Mouse (Mus musculus): ENCODE results near the gene Vmn2r19. TPM values are rescaled to one million over a fixed set of nuclear protein-coding genes. Genes with fewer than 3 reads are reported as not detected.
A peak's percentile ranks its signal among the peaks of the same experiment; 100 is the strongest.
"Not testable (repeated sequence)": the region's sequence is repeated elsewhere in the genome, so short reads cannot be mapped to it uniquely, and the experiment has no call there.

Gene Vmn2r19
- total RNA-seq (2021), result not detected
- long read RNA-seq, experiment 1, result 0 reads
- long read RNA-seq, experiment 2, result 0 reads

DNA sequence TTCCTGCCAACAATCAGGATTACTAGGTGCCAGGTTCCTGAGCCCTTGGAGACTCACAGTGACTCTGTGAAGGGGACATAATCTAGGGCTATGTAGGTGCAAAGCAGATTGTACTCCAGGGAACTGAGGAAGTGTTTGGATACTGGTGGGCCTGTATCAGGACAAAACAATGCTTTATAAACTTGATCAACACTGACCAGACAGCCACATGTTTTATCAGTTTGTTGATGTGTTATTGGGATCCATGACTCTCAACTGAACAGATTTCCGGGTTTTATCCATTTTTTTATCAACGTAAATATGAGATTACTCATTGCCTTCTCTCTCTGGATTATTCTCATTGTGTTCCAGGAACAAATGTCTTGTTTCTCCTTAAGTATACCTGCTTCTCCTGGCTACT is at the start of gene Vmn2r19:
Gene Vmn2r19, plus strand, starts transcription at position 301 of the 400 bp plus-strand sequence.
- Histone ChIP-seq H3K4me3 (no peak within 1 kb of the TSS), H3K27ac (no peak within 1 kb of the TSS)
- TF ChIP-seq CTCF (conservative IDR thresholded peaks at IDR 0.05), result no peak
- no peak for DNase-seq (ENCODE audit: low spot score in 2 of 2)

DNA sequence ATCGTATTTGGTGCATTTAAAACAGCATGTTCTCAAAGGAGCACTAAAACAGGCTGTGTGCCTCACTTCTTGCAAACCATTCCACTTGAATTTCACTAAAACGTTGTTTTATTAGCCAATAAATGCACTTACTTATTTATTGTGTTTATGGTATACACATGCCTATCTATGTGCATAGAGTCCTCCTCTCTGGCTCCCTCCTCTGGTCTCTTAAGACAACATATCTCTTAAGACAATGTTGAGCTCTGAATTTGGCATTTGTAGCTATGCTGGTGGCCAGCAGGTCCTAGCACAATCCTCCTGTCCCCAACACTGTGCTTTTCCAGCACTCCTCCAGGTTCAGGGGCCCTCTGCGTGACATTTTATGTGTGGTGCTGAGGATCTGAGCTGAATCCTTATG is 49.2 kb upstream of the Vmn2r19 start:
- Histone ChIP-seq H3K4me3 (no peak overlapping the region), H3K27ac (no peak overlapping the region)
- 0 out of 2 replicates have a peak, but pooled peaks have one; percentile 23 for TF ChIP-seq CTCF (conservative IDR thresholded peaks at IDR 0.05)
- no peak for DNase-seq (ENCODE audit: low spot score in 2 of 2)

DNA sequence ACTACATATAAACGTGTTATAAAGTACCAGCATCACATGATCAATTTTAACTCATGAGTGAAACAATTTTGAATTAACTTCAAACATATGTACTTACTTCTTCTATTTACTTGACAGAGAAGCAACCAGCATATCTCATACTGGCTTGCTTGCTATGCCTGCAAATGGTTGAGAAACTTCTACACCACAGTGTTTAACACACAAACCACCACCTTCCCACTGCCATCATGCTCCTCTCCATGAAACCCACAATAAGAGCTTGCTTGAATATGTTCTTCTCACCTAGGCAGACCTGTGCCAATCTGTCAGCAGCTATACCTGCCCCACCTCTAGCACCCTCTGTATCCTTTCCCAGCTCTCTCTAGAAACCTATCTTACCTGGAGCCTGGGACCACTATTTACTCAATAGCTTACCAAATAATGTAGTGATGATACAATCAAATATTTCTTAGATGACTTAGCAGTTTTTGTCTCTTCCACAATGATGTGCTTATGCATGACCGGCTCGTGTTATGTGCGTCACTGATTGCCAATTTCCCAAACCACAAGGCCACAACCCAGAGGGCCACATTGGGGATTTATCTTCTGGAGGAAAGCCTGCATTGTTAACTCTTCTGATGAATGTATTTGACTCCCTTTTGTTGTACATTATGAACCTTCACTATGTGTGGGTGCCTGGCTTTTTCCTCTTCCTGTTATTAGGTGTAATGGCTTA is 48.1 kb upstream of the Vmn2r19 start:
- DNase-seq (ENCODE audit: low spot score in 2 of 2), result no peak
- no peak overlapping the region for H3K4me3 ChIP-seq
- no peak for TF ChIP-seq CTCF (conservative IDR thresholded peaks at IDR 0.05)
- no peak overlapping the region for H3K27ac ChIP-seq

DNA sequence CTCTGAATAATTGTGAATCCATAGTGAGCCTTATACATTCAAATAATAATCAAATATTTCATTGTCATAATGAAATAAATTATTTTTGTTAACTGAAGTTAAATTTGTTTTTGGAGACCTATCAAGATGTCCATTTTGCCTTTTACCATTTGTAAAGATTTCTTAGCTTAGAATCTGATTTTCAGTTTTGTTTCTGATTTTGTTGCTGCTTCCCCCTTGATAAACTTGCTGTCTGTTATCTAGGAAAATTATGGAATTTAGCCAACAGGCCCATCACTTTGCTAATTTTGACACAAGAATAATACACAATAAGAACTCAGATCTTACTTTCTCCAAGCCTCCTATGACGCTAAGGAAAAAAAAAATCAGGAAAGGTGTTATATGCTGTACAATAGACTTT is 47.3 kb upstream of the Vmn2r19 start:
- TF ChIP-seq CTCF (conservative IDR thresholded peaks at IDR 0.05), result no peak
- Histone ChIP-seq H3K27ac (no peak overlapping the region), H3K4me3 (no peak overlapping the region)
- no peak for DNase-seq (ENCODE audit: low spot score in 2 of 2)

DNA sequence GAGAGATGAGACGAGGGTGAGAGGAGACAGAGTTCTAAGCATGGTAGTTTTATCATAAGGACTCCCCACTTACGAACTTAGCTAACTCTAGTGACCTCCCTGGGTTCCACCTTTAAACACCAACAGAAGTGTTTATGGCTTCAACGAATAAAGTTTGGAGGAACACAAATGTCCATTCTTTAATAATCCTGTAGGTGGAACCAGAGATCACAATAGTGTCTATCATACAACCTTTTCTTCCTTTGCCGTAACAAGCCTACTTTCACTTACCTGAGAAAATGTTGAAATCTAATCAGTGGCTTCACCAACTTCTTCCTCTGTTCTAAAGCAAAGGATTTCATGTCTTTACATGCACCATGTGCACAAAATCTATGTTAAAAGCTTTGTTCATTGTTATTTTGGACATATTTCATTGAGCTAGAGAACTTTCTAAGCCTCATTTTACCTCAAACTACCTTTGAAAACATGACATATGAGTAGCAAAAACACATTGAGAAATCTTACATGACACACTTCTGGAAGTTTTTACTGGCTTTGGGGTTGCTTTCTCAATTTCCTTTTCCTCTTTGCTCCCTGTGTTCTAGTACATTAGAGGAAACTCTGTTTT is 46.5 kb upstream of the Vmn2r19 start, which contains the start of gene Clec4d:
Gene Clec4d, plus strand, starts transcription at position 557 of the 607 bp plus-strand sequence.
- H3K4me3 ChIP-seq, result no peak within 1 kb of the TSS
- H3K27ac ChIP-seq, result no peak within 1 kb of the TSS
- DNase-seq (ENCODE audit: low spot score in 2 of 2), result no peak
- peak; percentile 62 for TF ChIP-seq CTCF (conservative IDR thresholded peaks at IDR 0.05)

DNA sequence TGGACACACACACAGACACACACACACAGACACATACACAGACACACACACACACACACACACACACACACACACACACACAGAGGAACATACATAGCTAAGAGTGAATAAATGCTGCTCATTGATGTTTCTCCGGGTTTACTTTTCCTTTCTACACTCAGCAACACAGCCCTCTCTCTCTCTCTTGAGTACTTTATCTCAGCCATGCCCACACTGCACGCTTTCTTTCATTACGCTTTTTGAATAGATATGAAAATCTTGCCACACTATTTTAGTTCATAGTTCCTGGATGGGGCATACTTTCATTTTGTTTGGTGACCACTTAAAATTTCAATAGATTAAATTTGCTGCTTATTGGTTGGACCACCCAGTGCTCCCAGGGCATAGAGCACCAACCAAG is 43.9 kb upstream of the Vmn2r19 start:
- Histone ChIP-seq H3K27ac (no peak overlapping the region), H3K4me3 (no peak overlapping the region)
- DNase-seq (ENCODE audit: low spot score in 2 of 2), result no peak
- TF ChIP-seq CTCF (conservative IDR thresholded peaks at IDR 0.05), result no peak

DNA sequence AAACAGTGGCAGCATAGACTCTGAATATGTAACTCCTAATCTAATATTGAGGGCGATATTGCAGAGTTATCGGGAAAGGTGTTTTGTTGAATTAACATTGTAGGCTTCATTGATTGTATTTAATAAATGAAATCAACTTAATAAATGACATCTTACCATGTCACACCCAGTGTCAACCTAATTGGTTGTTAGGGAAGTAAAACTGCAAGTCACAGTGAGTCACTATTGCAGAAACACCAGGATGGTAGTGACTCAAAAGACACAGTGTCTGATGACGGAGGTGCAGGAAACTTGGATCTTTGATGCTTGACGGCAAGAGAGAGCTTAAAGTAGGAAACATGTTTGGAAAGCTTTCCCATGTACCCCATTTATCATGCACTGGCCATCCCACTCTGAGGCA is 42.3 kb upstream of the Vmn2r19 start:
- Histone ChIP-seq H3K27ac (no peak overlapping the region), H3K4me3 (no peak overlapping the region)
- no peak for DNase-seq (ENCODE audit: low spot score in 2 of 2)
- no peak for TF ChIP-seq CTCF (conservative IDR thresholded peaks at IDR 0.05)

DNA sequence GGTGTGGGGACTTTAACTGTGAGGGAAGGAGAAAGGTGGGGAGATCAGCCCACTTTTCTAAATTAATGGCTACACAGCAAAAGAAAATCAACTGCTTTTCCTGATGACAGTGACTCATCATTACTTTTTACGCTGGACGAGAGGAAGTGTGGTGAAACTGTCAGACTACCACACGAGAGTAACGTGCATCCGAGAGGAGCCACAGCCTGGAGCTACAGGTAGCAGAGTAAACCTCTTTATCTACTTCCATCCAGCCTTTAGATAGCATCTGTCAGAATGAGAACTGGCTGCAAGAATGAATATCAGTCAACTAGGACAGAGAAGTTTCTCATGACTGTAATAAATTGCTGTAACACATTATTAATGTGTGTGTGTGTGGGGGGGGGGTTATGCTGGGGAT is 41.2 kb upstream of the Vmn2r19 start:
- no peak for DNase-seq (ENCODE audit: low spot score in 2 of 2)
- no peak for TF ChIP-seq CTCF (conservative IDR thresholded peaks at IDR 0.05)
- no peak overlapping the region for H3K4me3 ChIP-seq

DNA sequence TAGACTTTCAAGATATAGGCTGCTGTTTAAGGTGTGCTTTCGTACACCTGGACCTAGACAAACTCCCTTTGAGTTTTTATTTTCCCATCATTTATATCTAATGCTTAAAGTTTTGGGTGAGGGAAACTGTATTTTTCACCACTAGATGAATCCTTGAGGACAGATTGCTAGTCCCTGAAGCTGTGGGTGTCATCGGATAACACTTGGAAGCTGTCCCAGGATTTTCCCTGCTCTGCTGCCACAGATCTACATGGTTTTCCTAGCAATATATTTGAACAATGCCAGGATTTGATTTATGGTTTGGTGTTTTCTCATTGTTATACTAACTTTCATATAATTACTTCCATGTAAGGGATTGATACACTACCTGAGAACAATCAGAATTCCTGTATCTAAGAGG is 28.7 kb upstream of the Vmn2r19 start:
- TF ChIP-seq CTCF (conservative IDR thresholded peaks at IDR 0.05), result no peak

More for the DNA sequence above, 41.2 kb upstream of the Vmn2r19 start:
- no peak overlapping the region for H3K27ac ChIP-seq

DNA sequence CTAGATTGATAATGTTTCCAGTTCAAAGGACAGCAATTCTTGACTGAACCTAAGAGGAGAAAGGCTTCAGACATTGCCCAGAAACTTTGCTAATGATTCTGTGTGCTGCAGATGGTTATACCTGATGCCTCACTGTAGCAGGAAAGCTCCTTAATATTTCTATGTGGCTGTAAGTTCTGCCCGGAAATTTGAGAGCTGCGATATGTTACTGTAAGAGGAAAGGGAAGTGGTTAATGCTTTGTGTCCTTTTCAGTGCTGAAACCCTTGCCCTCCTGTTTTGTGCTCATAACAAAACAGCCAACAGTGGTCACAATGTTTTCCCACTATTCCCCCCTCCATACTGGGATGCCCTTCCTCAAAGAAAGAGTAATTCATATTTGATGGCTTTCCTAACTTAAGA is 21.8 kb upstream of the Vmn2r19 start:
- Histone ChIP-seq H3K27ac (no peak overlapping the region), H3K4me3 (no peak overlapping the region)
- TF ChIP-seq CTCF (conservative IDR thresholded peaks at IDR 0.05), result no peak
- no peak for DNase-seq (ENCODE audit: low spot score in 2 of 2)

More for the DNA sequence above, 28.7 kb upstream of the Vmn2r19 start:
- H3K27ac ChIP-seq, result no peak overlapping the region
- DNase-seq (ENCODE audit: low spot score in 2 of 2), result peak; percentile 17 to 39
- H3K4me3 ChIP-seq, result no peak overlapping the region

DNA sequence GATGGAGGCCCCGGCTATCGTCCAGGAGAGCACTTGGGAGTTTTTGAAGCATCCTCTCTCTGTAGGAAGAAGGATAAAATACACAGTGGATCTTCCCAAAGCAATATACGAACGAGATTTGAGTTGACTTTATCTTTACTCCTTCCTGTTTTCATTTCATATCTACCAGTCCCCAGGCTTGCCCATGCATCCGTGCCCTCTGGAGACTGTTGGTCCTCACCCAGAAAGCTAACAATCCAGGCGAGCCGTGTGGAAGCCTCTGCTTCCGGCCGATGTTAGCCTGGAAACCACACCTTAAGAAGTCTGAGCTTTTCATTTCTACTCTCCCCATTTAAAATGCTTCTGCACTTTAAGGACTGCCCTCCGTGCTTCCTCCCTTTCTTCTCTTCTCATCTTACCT is 19.2 kb upstream of the Vmn2r19 start:
- TF ChIP-seq CTCF (conservative IDR thresholded peaks at IDR 0.05), result no peak
- H3K27ac ChIP-seq, result no peak overlapping the region
- DNase-seq (ENCODE audit: low spot score in 2 of 2), result no peak

DNA sequence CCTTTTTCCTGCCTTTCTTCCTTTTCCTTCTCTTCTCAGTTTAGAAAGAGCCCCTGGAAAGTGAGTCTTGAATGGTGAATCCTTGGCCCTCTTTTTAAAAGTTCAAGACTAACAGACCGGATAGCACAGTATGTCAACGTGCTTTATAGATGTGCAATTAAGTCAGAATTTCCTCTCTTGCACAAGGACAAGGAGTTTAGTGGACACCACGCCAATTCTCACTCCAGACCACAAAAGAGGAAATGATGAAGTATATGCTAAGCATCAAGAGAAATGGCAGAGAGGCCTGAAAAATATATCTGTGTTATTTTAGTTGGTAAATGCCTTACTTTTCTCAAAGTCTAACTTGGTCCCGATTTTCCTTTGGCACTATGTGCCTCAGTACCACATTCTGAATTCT is 18.4 kb upstream of the Vmn2r19 start, which contains the start of gene Clec4e:
Gene Clec4e, minus strand, starts transcription at position 118 of the 400 bp plus-strand sequence.
- DNase-seq (ENCODE audit: low spot score in 2 of 2), result no peak
- no peak within 1 kb of the TSS for H3K27ac ChIP-seq
- no peak within 1 kb of the TSS for H3K4me3 ChIP-seq
- no peak for TF ChIP-seq CTCF (conservative IDR thresholded peaks at IDR 0.05)

More for the DNA sequence above, 19.2 kb upstream of the Vmn2r19 start:
- no peak overlapping the region for H3K4me3 ChIP-seq

DNA sequence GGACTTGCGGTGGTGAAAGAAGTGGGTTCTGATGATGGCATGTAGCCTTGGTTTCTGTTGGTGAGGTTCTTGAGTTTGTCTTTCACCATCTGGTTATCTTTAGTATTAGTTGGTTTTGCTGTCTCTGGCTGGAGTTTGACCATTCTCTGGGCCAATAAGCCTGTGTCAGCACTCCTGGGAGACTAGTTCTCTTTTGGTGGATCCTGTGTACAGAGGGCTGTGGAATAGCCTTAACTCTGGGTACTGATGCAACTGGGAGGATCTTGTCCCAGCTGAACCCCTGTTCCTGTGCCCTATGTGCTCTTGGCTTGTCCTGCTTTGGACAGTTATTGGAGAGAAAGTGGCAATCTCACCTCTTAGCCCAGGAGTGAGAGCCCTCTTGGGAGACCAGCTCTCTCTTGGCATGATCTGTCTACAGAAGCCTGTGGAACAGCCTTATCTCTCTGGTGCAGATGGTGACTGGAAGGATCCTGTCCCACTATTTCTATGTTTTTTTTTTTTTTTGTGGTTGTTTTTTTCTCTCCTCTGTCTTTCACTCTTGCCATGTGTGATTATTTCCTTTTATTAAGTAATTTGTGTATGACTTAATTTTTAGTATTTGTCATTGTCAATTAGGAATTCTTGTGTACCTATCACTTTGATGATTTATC is 15.3 kb upstream of the Vmn2r19 start:
- no peak for DNase-seq (ENCODE audit: low spot score in 2 of 2)
- Histone ChIP-seq H3K4me3 (no peak overlapping the region), H3K27ac (no peak overlapping the region)
- no peak for TF ChIP-seq CTCF (conservative IDR thresholded peaks at IDR 0.05)

DNA sequence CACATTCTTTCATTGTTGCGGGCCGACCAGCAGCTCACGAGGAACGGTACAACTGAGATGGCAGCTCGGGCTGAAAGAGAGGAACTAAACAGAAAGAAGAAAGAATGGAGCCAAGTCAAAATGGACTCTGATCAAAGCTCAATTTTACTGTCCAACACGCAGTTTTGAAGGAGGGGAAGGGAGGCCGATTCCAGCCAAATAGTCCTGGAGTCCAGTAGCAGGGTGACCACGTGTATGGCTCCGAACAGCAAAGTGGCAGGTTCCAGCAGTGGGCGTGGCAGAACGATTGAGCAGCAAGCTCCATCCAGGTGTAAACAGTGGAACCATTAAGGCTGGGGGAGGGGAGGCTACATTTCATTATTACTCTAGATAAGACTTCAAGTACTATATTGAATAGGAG is 14.6 kb upstream of the Vmn2r19 start:
- not testable (repeated sequence) for H3K4me3 ChIP-seq; DNase-seq (ENCODE audit: low spot score in 2 of 2); H3K27ac ChIP-seq
